Mouse (Mus musculus) neural tube, embryonic 14.5 days (tissue): Measurements from ENCODE around the gene Bmp8b. TPM values are rescaled to one million over a fixed set of nuclear protein-coding genes. Genes with fewer than 3 reads are reported as not detected.
"Not testable (repeated sequence)": the region's sequence is repeated elsewhere in the genome, so short reads cannot be mapped to it uniquely, and the experiment has no call there.

Experiments
- ATAC-seq: fragments of 200-750 bp; cut with Nextera tagmentation; 2 replicates; pipeline ENCODE4 v1.8.0; 2017; ENCODE audit warnings: low read depth, mild to moderate bottlenecking, moderate TSS enrichment, moderate library complexity
- H3K27ac ChIP-seq: fragments of 300-500 bp; sonication (generic); 2 replicates; pipeline ENCODE4 v1.5.1; 2014; ENCODE audit warnings: low read depth, mild to moderate bottlenecking, control low read depth, low read length, moderate library complexity, mixed read lengths
- H3K27me3 ChIP-seq: fragments of 300-500 bp; sonication (generic); 2 replicates; pipeline ENCODE4 v1.6.1; 2014; ENCODE audit warnings: low read length; ENCODE audit not compliant: control insufficient read depth, insufficient read depth
- H3K36me3 ChIP-seq: fragments of 300-500 bp; sonication (generic); 2 replicates; pipeline ENCODE4 v1.6.1; 2014; ENCODE audit warnings: low read length, mixed read lengths; ENCODE audit not compliant: control insufficient read depth, insufficient read depth
- H3K4me1 ChIP-seq: fragments of 300-500 bp; sonication (generic); 2 replicates; pipeline ENCODE4 v1.6.1; 2014; ENCODE audit warnings: low read length; ENCODE audit not compliant: control insufficient read depth, insufficient read depth
- H3K4me2 ChIP-seq: fragments of 300-500 bp; sonication (generic); 2 replicates; pipeline ENCODE4 v1.6.1; 2014; ENCODE audit warnings: mild to moderate bottlenecking, low read depth, low read length, control low read depth
- H3K4me3 ChIP-seq: fragments of 300-500 bp; sonication (generic); 2 replicates; pipeline ENCODE4 v1.5.1; 2014; ENCODE audit warnings: low read depth, low read length, control low read depth, mixed read lengths
- H3K9ac ChIP-seq: fragments of 300-500 bp; sonication (generic); replicated peaks from 2 replicates; pipeline ENCODE4 v1.6.1; 2014; ENCODE audit warnings: low read depth, mild to moderate bottlenecking, control low read depth, low read length, mixed read lengths
- H3K9me3 ChIP-seq: fragments of 300-500 bp; sonication (generic); 2 replicates; pipeline ENCODE4 v1.6.1; 2016; ENCODE audit warnings: low read length; ENCODE audit not compliant: control insufficient read depth
- WGBS: fragments of 180-500 bp; shearing (Covaris S2); extraction: QIAGEN DNeasy Blood & Tissue Kit; methylation state at CpG from one replicate; pipeline ENCODE4 v1.1.7; 2014; 5-methylcytosine and 5-hydroxymethylcytosine counted together
- polyA plus RNA-seq: library from polyadenylated mRNA; unstranded; fragments of >200 nt; fragmentation: Nextera tagmentation; extraction: Ambion mirVana; gene quantifications from 2 replicates; pipeline ENCODE4 v1.2.1, GENCODE M21; 2014

Gene Bmp8b
- polyA plus RNA-seq, 1 experiment from 2014 or later: 0.25 TPM

DNA sequence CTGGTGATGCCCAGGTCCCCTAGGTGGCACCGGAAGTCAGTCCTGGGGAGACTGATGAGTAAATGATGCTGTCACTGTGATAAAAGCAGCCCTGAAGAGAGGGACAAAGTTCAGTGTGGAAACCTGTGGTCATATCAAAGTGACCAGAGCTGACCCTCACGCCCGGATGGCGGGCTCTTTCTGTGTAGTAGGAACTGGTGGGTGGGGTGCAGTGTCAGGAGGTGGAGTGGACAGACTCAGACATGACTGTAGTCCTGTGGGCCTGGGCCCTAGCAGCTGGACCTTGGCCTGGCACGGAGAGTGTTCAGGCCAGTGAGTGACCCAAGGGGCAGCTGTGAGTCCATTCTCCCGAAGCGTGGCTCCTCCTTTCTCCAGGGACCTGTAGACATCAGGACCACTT lies 964 bp downstream of the Bmp8b start:
- H3K9ac ChIP-seq, H3K27ac ChIP-seq, H3K9me3 ChIP-seq, ATAC-seq, H3K4me2 ChIP-seq, H3K4me3 ChIP-seq, H3K4me1 ChIP-seq, H3K36me3 ChIP-seq: not testable (repeated sequence)
- WGBS: 84% methylated on average over 7 of the region's 7 CpGs
- peaks cover 24% of the 10 kb centered on the region for H3K27me3 ChIP-seq

DNA sequence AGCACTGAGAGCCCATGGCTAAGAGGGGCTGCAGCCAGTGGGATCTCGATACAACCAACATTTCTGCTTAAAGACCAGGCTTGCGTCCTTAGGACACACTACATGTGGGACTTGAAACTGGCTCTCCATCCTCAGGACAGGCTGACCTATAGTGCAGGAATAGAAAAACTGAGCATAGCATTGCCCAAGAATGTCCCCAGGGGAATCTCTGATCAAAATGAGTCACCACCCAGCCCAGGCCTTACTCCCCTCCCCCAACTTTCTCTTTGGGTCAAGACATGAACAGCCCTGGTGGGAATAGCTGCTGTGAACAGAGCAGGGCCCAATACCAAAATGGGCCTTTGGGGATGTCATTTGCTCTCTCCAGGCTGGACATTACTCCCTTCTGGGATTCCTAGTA lies 1.9 kb downstream of the Bmp8b start:
- Histone ChIP-seq H3K4me1 (peaks cover 5% of the 10 kb centered on the region; the same call in 1 of the 2 replicates), H3K4me3 (no peak overlapping the region), H3K9ac (no peak overlapping the region), H3K4me2 (no peak overlapping the region), H3K27me3 (peaks cover 24% of the 10 kb centered on the region), H3K27ac (no peak overlapping the region), H3K9me3 (no peaks in the 10 kb centered on the region), H3K36me3 (no peaks in the 10 kb centered on the region)
- WGBS: 83% methylated on average over 2 of the region's 2 CpGs
- ATAC-seq: no peak

DNA sequence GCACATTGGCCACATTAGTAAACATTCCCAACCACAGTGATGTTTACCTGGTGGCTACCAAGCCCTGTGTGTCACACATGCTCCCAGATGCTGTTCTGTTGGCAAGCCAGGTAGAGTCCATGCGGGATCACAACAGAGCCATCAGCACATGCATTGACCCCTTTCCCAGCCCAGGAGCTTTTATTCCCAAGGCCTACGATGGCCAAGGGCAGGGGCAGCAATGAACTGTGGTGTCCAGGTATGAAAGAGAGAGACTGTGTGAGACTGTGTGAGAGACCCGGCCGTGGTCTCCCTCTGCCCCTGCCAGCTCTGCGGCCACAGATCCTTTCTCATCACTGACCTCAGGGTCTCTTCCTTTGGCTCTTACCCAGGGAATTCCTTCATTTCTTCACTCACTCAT lies 3.1 kb downstream of the Bmp8b start:
- Histone ChIP-seq H3K9me3 (no peaks in the 10 kb centered on the region), H3K27ac (no peak overlapping the region), H3K36me3 (no peaks in the 10 kb centered on the region), H3K4me1 (peaks cover 5% of the 10 kb centered on the region; the same call in 1 of the 2 replicates), H3K4me3 (no peak overlapping the region), H3K9ac (no peak overlapping the region), H3K27me3 (peaks cover 23% of the 10 kb centered on the region), H3K4me2 (no peak overlapping the region)
- no peak for ATAC-seq
- 87% methylated on average over 5 of the region's 5 CpGs for WGBS

DNA sequence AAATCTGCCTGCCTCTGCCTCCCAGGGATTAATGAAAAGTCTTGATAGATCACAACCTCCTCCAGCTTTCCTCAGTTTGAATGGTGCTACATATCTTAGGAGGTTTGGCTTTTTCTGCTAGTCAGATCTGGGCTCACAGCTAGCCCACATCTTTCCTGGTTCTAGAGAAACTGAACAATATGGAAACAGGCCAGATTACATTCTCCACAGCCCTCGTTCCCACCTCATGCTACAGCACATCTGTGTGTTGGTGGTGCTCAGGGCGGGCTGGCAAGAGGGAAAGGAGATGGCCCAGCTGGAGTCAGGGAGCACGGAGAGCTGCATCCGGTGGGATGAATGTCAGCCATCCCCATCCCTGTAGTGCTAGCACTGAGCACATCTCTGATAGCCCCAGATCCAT lies 5.8 kb downstream of the Bmp8b start:
- Histone ChIP-seq H3K4me3 (no peak overlapping the region), H3K36me3 (no peaks in the 10 kb centered on the region), H3K4me1 (no peaks in the 10 kb centered on the region), H3K9ac (no peak overlapping the region), H3K4me2 (no peak overlapping the region), H3K27me3 (peaks cover 5% of the 10 kb centered on the region), H3K27ac (no peak overlapping the region), H3K9me3 (no peaks in the 10 kb centered on the region)
- 88% methylated on average over 4 of the region's 4 CpGs for WGBS
- ATAC-seq: no peak

DNA sequence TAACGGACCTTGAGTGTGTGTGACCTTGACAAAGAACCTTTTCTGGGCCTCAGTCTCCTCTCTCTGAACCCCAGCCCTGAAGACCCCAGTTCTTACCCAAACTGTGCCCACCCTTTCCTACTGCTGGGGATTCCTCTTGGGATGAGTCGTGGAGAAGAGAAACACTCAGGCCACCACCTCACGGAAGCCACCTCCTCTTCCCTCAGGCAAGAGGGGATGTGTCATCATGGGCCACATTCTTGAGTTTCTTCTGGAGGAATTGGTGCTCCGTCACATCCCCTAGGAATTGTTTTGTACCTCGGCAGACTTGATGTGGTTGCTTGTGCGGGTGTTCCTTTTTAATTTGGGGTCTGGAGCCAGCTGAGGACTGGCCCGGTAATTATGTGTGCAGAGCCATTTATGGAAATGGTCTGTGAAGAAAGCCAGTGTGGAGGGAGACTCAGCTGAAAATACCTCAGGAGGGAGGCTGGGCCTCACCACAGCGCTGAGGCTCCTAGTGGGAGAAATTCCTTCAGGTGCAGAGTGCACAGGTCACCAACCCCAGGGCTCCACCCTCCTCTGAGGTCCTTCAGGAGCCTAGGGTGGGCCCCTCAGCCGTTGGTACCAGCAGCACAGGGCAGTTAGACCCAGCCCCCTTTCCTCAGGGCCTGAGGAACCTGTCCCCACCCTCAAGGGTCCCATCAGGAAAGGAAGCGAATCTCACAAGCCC lies 6.5 kb downstream of the Bmp8b start:
- H3K9me3 ChIP-seq, H3K9ac ChIP-seq, H3K36me3 ChIP-seq, H3K27me3 ChIP-seq, H3K27ac ChIP-seq, H3K4me3 ChIP-seq, H3K4me2 ChIP-seq, ATAC-seq, H3K4me1 ChIP-seq: not testable (repeated sequence)
- WGBS: 77% methylated on average over 10 of the region's 10 CpGs

DNA sequence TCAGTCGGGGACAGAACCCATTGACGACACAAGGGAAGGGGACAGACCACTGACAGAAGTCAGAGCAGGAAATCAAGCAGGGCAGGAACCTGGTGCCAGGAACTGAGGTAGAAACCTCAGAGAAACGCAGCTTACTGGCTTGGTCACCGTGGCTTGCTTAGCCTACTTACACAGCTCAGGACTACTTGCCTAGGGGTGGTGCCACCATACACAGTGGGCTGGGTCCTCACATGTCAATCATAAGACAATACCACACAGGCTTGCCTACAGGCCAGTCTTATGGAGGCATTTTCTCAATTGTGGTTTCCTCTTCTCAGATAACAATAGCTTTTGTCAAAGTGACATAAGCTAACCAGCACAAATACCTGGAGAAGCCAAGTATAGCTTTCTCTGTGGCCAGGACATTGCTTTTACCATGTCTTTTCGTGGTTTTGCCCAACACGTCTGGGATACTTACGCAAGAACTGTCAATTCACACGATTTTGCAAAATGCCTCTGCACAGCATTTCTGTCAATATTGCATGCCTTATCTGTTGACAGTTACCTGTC lies 7.3 kb downstream of the Bmp8b start:
- Histone ChIP-seq H3K36me3 (no peaks in the 10 kb centered on the region), H3K4me2 (no peak overlapping the region), H3K4me3 (no peak overlapping the region), H3K9me3 (no peaks in the 10 kb centered on the region), H3K4me1 (no peaks in the 10 kb centered on the region), H3K27me3 (no peaks in the 10 kb centered on the region), H3K9ac (no peak overlapping the region), H3K27ac (no peak overlapping the region)
- ATAC-seq: no peak
- WGBS: 85% methylated on average over 8 of the region's 8 CpGs

DNA sequence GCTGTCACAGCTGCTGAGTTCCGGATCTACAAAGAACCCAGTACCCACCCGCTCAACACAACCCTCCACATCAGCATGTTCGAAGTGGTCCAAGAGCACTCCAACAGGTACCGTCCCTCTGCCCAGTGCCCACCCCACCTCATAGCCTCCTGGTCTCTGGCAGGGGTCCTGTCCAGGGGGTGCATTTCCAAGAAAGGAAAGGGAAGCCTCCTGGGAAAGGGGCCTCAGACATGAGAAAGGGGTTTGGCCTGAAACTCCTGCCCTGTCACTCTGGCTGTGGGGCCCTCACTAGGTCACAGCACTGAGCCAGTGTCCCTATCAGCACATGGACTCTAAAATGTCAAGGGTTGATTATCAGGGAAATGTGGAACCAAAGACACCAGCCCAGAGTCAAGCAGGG lies 9.7 kb downstream of the Bmp8b start:
- not testable (repeated sequence) for H3K4me2 ChIP-seq, H3K27ac ChIP-seq, H3K4me3 ChIP-seq, H3K9ac ChIP-seq, ATAC-seq, H3K27me3 ChIP-seq, H3K36me3 ChIP-seq, H3K4me1 ChIP-seq, H3K9me3 ChIP-seq
- 94% methylated on average over 2 of the region's 4 CpGs for WGBS

DNA sequence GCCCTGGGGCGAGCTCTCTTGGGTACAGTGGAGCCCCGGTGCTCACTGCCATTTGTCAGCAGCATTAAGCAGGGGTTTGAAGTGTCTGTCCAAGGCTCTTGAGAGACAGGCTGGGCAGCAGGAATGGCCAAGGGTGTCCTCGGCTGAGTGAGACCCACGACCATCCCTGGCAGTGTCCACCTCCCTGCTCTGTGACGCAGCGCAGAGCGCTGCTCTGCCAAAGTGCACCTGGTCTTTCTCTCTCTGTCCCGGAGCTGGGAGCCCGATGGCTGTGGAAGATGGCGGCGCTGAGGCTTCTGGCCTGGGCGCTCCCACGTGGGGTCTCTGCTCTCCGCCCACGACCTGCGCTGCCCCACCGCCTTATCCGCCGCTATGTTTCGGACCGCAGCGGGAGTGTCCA lies 11.0 kb downstream of the Bmp8b start, which contains the start of gene Oxct2b:
Gene Oxct2b (plus strand): TSS at position 256 of the 400 bp plus-strand sequence.
- ATAC-seq: peak; percentile 28
- Histone ChIP-seq H3K4me3 (peak within 1 kb of the TSS; percentile 31), H3K27me3 (no peaks in the 10 kb centered on the region), H3K9ac (peak within 1 kb of the TSS; percentile 39), H3K9me3 (no peaks in the 10 kb centered on the region), H3K4me1 (no peaks in the 10 kb centered on the region), H3K4me2 (peak within 1 kb of the TSS; percentile 51), H3K27ac (no peak within 1 kb of the TSS), H3K36me3 (no peaks in the 10 kb centered on the region)
- 14% methylated on average over 22 of the region's 22 CpGs for WGBS

DNA sequence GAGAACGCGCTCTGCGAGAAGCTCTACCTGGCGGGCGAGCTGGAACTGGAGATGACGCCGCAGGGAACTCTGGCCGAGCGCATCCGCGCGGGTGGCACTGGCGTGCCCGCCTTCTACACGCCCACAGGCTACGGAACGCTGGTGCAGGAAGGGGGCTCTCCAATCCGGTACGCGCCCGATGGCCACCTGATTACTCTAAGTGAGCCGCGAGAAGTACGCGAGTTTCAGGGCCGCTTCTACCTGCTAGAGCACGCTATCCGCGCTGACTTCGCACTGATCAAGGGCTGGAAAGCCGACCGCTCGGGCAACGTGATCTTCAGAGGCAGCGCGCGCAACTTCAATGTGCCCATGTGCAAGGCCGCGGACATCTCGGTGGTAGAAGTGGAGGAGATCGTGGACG lies 11.7 kb downstream of the Bmp8b start:
- H3K9ac ChIP-seq, H3K27me3 ChIP-seq, H3K9me3 ChIP-seq, H3K36me3 ChIP-seq, H3K4me1 ChIP-seq, H3K27ac ChIP-seq: not testable (repeated sequence)
- H3K4me2 ChIP-seq: peak overlapping the region; percentile 51
- ATAC-seq: peak; percentile 82
- 20% methylated on average over 23 of the region's 42 CpGs for WGBS
- peak overlapping the region; percentile 31 for H3K4me3 ChIP-seq
